Mouse (Mus musculus): ENCODE results near the gene Asap3.

GRCm38 (mm10) chr4:136206943-136207342 lies 778 bp downstream of the Asap3 start:
- TF ChIP-seq CTCF (IDR thresholded peaks at IDR 0.05; ENCODE audit: low read depth) (no peak), EP300 (optimal IDR thresholded peaks at IDR 0.05) (no peak)
